Mouse (Mus musculus): ENCODE measurements around the gene Gm13691.
"Not testable (repeated sequence)": the region's sequence is repeated elsewhere in the genome, so short reads cannot be mapped to it uniquely, and the experiment has no call there.

GRCm38 (mm10) chr2:83993639-83994255, 3.4 kb downstream of the Gm13691 start:
- not testable (repeated sequence) for TF ChIP-seq POLR2A (IDR thresholded peaks at IDR 0.05; ENCODE audit: borderline replicate concordance, control insufficient read depth, low read depth, low read length); CTCF (IDR thresholded peaks at IDR 0.05; ENCODE audit: control insufficient read depth, insufficient read depth, low read length)
